ENCODE assay signal across 10 mouse cellular contexts in genomic region chr3:80004966-80005365, GRCm38 (mm10).
DNase-seq lines count a peak whose midpoint lies in the region; ATAC-seq lines count a peak whose summit lies in the region.
"Had no signal": no experiment of that assay in that cellular context is flagged by ENCODE, and none has a peak within 500 bp of the region (broad histone marks: within the 10 kb centered on the region; RNA-seq: fewer than 3 reads in every experiment).

No protein-coding gene starts in this region.

- no peak overlapping the region for H3K9ac ChIP-seq in hindbrain, embryonic 16.5 days (ENCODE audit: low read depth, low read length)
- no peak overlapping the region for H3K9ac ChIP-seq in heart, embryonic 16.5 days (ENCODE audit: low read length)
- H3K9ac ChIP-seq: midbrain, embryonic 15.5 days had no signal

- H3K4me1 ChIP-seq in hindbrain, embryonic 16.5 days (ENCODE audit: control insufficient read depth, insufficient read depth, low read depth, low read length), result no peaks in the 10 kb centered on the region; the same call in 1 of the 2 replicates
- peaks cover 7% of the 10 kb centered on the region for H3K4me1 ChIP-seq in hindbrain, embryonic 10.5 days (replicated peaks)
- H3K4me1 ChIP-seq in heart, embryonic 16.5 days (ENCODE audit: control insufficient read depth, insufficient read depth, low read length), result peaks cover 14% of the 10 kb centered on the region
- H3K4me1 ChIP-seq: midbrain, embryonic 15.5 days had no signal

- no peak overlapping the region for H3K27ac ChIP-seq in hindbrain, embryonic 16.5 days (ENCODE audit: low read depth, low read length)
- H3K27ac ChIP-seq in hindbrain, embryonic 10.5 days, result no peak overlapping the region
- H3K27ac ChIP-seq in heart, embryonic 16.5 days (ENCODE audit: low read length), result peak overlapping the region; percentile 54
- H3K27ac ChIP-seq: midbrain, embryonic 15.5 days had no signal

- no peaks in the 10 kb centered on the region for H3K9me3 ChIP-seq in hindbrain, embryonic 16.5 days (ENCODE audit: control insufficient read depth, low read length)
- H3K9me3 ChIP-seq in hindbrain, embryonic 10.5 days, result no peaks in the 10 kb centered on the region
- no peaks in the 10 kb centered on the region for H3K9me3 ChIP-seq in heart, embryonic 16.5 days (replicated peaks; ENCODE audit: control insufficient read depth, low read length)
- H3K9me3 ChIP-seq: midbrain, embryonic 15.5 days had no signal

- ATAC-seq in hindbrain, embryonic 16.5 days, result peak; percentile 54; the same call in 1 of the 2 replicates
- ATAC-seq in heart, embryonic 16.5 days (replicated peaks; ENCODE audit: extremely low read depth, insufficient read depth, low FRiP score), result peak; percentile 32; the same call in 1 of the 2 replicates
- no peak for ATAC-seq in monocyte, adult 5-6 weeks (replicated peaks; ENCODE audit: insufficient number of reproducible peaks, low FRiP score, low TSS enrichment, poor library complexity, severe bottlenecking)
- ATAC-seq: midbrain, embryonic 15.5 days had no signal

- WGBS in hindbrain, embryonic 16.5 days, result 77% methylated on average over 3 of the region's 3 CpGs
- WGBS in hindbrain, embryonic 10.5 days, result 85% methylated on average over 3 of the region's 3 CpGs
- 76% methylated on average over 3 of the region's 3 CpGs for WGBS in heart, embryonic 16.5 days

- no peak for DNase-seq in hindbrain, embryonic 10.5 days (ENCODE audit: low spot score)
- peak; percentile 65 for DNase-seq in 3T3-L1 (ENCODE audit: low read depth, low spot score)
- peak; percentile 8 for DNase-seq in brain, embryonic 18.5 days (ENCODE audit: low read depth, low spot score)
- no peak for DNase-seq in right cerebral cortex, postnatal 25 days
- DNase-seq: thymus, adult 18-20 months had no signal

- no peak overlapping the region for H3K4me2 ChIP-seq in hindbrain, embryonic 16.5 days (ENCODE audit: low read length)
- H3K4me2 ChIP-seq in heart, embryonic 16.5 days (ENCODE audit: low read depth, low read length), result no peak overlapping the region
- H3K4me2 ChIP-seq: liver, embryonic 11.5 days; midbrain, embryonic 15.5 days had no signal

- no peak overlapping the region for H3K4me3 ChIP-seq in hindbrain, embryonic 16.5 days (ENCODE audit: low read length)
- no peak overlapping the region for H3K4me3 ChIP-seq in hindbrain, embryonic 10.5 days
- no peak overlapping the region for H3K4me3 ChIP-seq in heart, embryonic 16.5 days (ENCODE audit: low read length)
- H3K4me3 ChIP-seq: midbrain, embryonic 15.5 days had no signal

- no peaks in the 10 kb centered on the region for H3K36me3 ChIP-seq in hindbrain, embryonic 16.5 days (ENCODE audit: control insufficient read depth, insufficient read depth, low read length)
- no peaks in the 10 kb centered on the region for H3K36me3 ChIP-seq in hindbrain, embryonic 10.5 days
- no peaks in the 10 kb centered on the region for H3K36me3 ChIP-seq in heart, embryonic 16.5 days (ENCODE audit: control insufficient read depth, insufficient read depth)
- H3K36me3 ChIP-seq: midbrain, embryonic 15.5 days had no signal

- H3K27me3 ChIP-seq in hindbrain, embryonic 16.5 days (replicated peaks; ENCODE audit: control insufficient read depth, insufficient read depth, low read length), result no peaks in the 10 kb centered on the region
- no peaks in the 10 kb centered on the region for H3K27me3 ChIP-seq in hindbrain, embryonic 10.5 days (ENCODE audit: insufficient read depth, poor library complexity, severe bottlenecking)
- no peaks in the 10 kb centered on the region for H3K27me3 ChIP-seq in heart, embryonic 16.5 days (ENCODE audit: control insufficient read depth, insufficient read depth, low read length)
- H3K27me3 ChIP-seq: midbrain, embryonic 15.5 days had no signal

Comparison
In these comparisons a context has a peak if more than half of its experiments do, and no peak if none do; other contexts are left out.
1. DNase-seq: peak in 3T3-L1 (single experiment) and brain, embryonic 18.5 days (single experiment); none in hindbrain, embryonic 10.5 days (single experiment) and right cerebral cortex, postnatal 25 days (single experiment).